Mouse (Mus musculus): ENCODE data around the gene Olfr983. TPM values are rescaled to one million over a fixed set of nuclear protein-coding genes. Genes with fewer than 3 reads are reported as not detected.

Olfr983 gene
- polyA plus RNA-seq, 1 experiment from 2014 or later, result 0.22 TPM

DNA sequence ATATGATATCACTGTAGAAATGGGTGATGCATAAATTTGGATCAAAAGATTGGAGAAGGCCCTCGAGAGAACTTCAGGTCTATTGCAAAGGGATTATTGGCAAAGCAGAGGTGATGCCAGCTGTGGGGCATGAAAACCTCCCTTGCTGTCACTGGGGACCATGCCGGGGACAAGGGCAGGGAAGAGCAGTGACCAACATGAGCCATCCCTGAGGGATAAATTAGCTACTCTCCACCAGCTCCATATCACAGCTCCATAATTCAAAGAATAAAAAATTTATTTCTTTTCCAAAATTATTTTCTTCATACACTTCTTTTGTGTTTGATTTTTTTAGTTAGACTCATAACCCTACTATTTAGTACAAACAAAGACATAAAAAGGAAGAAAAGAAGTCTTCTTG lies 20.7 kb upstream of the Olfr983 start, which contains the start of gene Olfr984:
TSS of gene Olfr984 (minus strand) at position 101 of the 400 bp plus-strand sequence.
- ATAC-seq (ENCODE audit: low read depth), result no peak
- WGBS, result 89% methylated on average over 2 of the region's 2 CpGs

GRCm38 (mm10) chr9:40094769-40095168 lies 1.4 kb upstream of the Olfr983 start:
- Histone ChIP-seq H3K27me3 (replicated peaks; ENCODE audit: control insufficient read depth, insufficient read depth, low read length) (no peaks in the 10 kb centered on the region), H3K4me1 (ENCODE audit: control insufficient read depth, insufficient read depth, low read length) (no peaks in the 10 kb centered on the region), H3K4me3 (ENCODE audit: low read depth, low read length) (no peak overlapping the region), H3K27ac (replicated peaks; ENCODE audit: low read depth, low read length) (no peak overlapping the region), H3K4me2 (ENCODE audit: low read depth, low read length) (no peak overlapping the region), H3K36me3 (ENCODE audit: control insufficient read depth, insufficient read depth, low read length) (no peaks in the 10 kb centered on the region), H3K9ac (ENCODE audit: low read depth, low read length) (no peak overlapping the region), H3K9me3 (ENCODE audit: control insufficient read depth, low read length) (no peaks in the 10 kb centered on the region)
- ATAC-seq (ENCODE audit: low read depth) (no peak), DNase-seq (ENCODE audit: low spot score) (no peak)
- 45% methylated on average over 3 of the region's 3 CpGs for WGBS

More for the DNA sequence above, 20.7 kb upstream of the Olfr983 start, which contains the start of gene Olfr984:
- no peaks in the 10 kb centered on the region for H3K4me1 ChIP-seq (ENCODE audit: control insufficient read depth, insufficient read depth, low read length)
- no peaks in the 10 kb centered on the region for H3K27me3 ChIP-seq (replicated peaks; ENCODE audit: control insufficient read depth, insufficient read depth, low read length)
- no peak within 1 kb of the TSS for H3K27ac ChIP-seq (replicated peaks; ENCODE audit: low read depth, low read length)
- no peak within 1 kb of the TSS for H3K9ac ChIP-seq (ENCODE audit: low read depth, low read length)
- H3K4me3 ChIP-seq (ENCODE audit: low read depth, low read length), result no peak within 1 kb of the TSS
- no peaks in the 10 kb centered on the region for H3K9me3 ChIP-seq (ENCODE audit: control insufficient read depth, low read length)
- H3K36me3 ChIP-seq (ENCODE audit: control insufficient read depth, insufficient read depth, low read length), result no peaks in the 10 kb centered on the region
- no peak within 1 kb of the TSS for H3K4me2 ChIP-seq (ENCODE audit: low read depth, low read length)
- DNase-seq (ENCODE audit: low spot score), result no peak

DNA sequence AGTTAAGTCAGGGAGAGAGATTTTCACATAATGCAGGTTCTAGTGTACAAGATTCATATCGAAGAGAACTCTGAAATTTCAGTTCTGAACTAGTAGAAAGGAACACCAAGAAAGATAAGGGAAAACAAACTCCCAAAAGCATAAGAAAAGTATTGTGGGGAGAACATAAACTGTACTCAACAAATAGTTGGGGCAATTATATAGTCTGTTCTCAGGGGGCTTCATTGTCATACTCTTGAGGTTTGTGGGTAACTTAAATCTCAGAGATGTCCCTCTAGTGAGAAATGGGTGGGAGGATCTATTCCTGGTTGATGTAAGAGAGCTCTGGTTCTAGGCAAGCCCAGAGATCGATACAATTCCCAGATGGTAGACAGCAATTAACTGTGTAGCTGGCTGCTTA lies 19.9 kb downstream of the Olfr983 start, which contains the start of gene Olfr982:
TSS of gene Olfr982 (plus strand) at position 301 of the 400 bp plus-strand sequence.
- no peak for ATAC-seq (ENCODE audit: low read depth)
- H3K27me3 ChIP-seq (replicated peaks; ENCODE audit: control insufficient read depth, insufficient read depth, low read length), result no peaks in the 10 kb centered on the region
- no peak within 1 kb of the TSS for H3K9ac ChIP-seq (ENCODE audit: low read depth, low read length)

GRCm38 (mm10) chr9:40050138-40050537 lies 43.3 kb downstream of the Olfr983 start:
- Histone ChIP-seq H3K36me3 (ENCODE audit: control insufficient read depth, insufficient read depth, low read length) (no peaks in the 10 kb centered on the region), H3K9me3 (ENCODE audit: control insufficient read depth, low read length) (no peaks in the 10 kb centered on the region), H3K4me2 (ENCODE audit: low read depth, low read length) (no peak overlapping the region), H3K27me3 (replicated peaks; ENCODE audit: control insufficient read depth, insufficient read depth, low read length) (no peaks in the 10 kb centered on the region), H3K27ac (replicated peaks; ENCODE audit: low read depth, low read length) (no peak overlapping the region), H3K9ac (ENCODE audit: low read depth, low read length) (no peak overlapping the region), H3K4me3 (ENCODE audit: low read depth, low read length) (no peak overlapping the region), H3K4me1 (ENCODE audit: control insufficient read depth, insufficient read depth, low read length) (no peaks in the 10 kb centered on the region)
- no peak for DNase-seq (ENCODE audit: low spot score)
- 91% methylated on average over 19 of the region's 19 CpGs for WGBS
- no peak for ATAC-seq (ENCODE audit: low read depth)

More for the DNA sequence above, 19.9 kb downstream of the Olfr983 start, which contains the start of gene Olfr982:
- no peaks in the 10 kb centered on the region for H3K9me3 ChIP-seq (ENCODE audit: control insufficient read depth, low read length)
- H3K4me2 ChIP-seq (ENCODE audit: low read depth, low read length), result no peak within 1 kb of the TSS
- H3K4me3 ChIP-seq (ENCODE audit: low read depth, low read length), result no peak within 1 kb of the TSS
- H3K27ac ChIP-seq (replicated peaks; ENCODE audit: low read depth, low read length), result no peak within 1 kb of the TSS
- H3K4me1 ChIP-seq (ENCODE audit: control insufficient read depth, insufficient read depth, low read length), result no peaks in the 10 kb centered on the region
- no peak for DNase-seq (ENCODE audit: low spot score)
- WGBS, result 73% methylated on average over 2 of the region's 2 CpGs
- H3K36me3 ChIP-seq (ENCODE audit: control insufficient read depth, insufficient read depth, low read length), result no peaks in the 10 kb centered on the region

Other genes starting within 250 kb of the Olfr983 start
- gene Olfr972, start 227.2 kb downstream of the Olfr983 start, polyA plus RNA-seq (2014; fragmentation: Nextera tagmentation; extraction: Ambion mirVana), result 0.33 TPM in 1 of 2 replicates, not detected in the other
- not detected in 2 replicates for gene Olfr229, start 186.3 kb downstream of the Olfr983 start, polyA plus RNA-seq (2014; fragmentation: Nextera tagmentation; extraction: Ambion mirVana)
- 0.10 TPM in 1 of 2 replicates, not detected in the other for gene Olfr974, start 156.1 kb downstream of the Olfr983 start, polyA plus RNA-seq (2014; fragmentation: Nextera tagmentation; extraction: Ambion mirVana)
- not detected in 2 replicates for gene Olfr975, start 141.5 kb downstream of the Olfr983 start, polyA plus RNA-seq (2014; fragmentation: Nextera tagmentation; extraction: Ambion mirVana)
- not detected in 2 replicates for gene Olfr976, start 132.5 kb downstream of the Olfr983 start, polyA plus RNA-seq (2014; fragmentation: Nextera tagmentation; extraction: Ambion mirVana)
- gene Olfr978, start 101.5 kb downstream of the Olfr983 start, polyA plus RNA-seq (2014; fragmentation: Nextera tagmentation; extraction: Ambion mirVana), result not detected in 2 replicates
- not detected in 2 replicates for gene Olfr979, start 90.1 kb downstream of the Olfr983 start, polyA plus RNA-seq (2014; fragmentation: Nextera tagmentation; extraction: Ambion mirVana)
- gene Olfr980, start 84.0 kb downstream of the Olfr983 start, polyA plus RNA-seq (2014; fragmentation: Nextera tagmentation; extraction: Ambion mirVana), result not detected in 2 replicates
- not detected in 2 replicates for gene Olfr981, start 72.1 kb downstream of the Olfr983 start, polyA plus RNA-seq (2014; fragmentation: Nextera tagmentation; extraction: Ambion mirVana)
- gene Olfr982, start 19.8 kb downstream of the Olfr983 start, polyA plus RNA-seq (2014; fragmentation: Nextera tagmentation; extraction: Ambion mirVana), result not detected in 2 replicates
- gene Olfr984, start 20.6 kb upstream of the Olfr983 start, polyA plus RNA-seq (2014; fragmentation: Nextera tagmentation; extraction: Ambion mirVana), result not detected in 2 replicates
- gene Olfr985, start 36.6 kb upstream of the Olfr983 start, polyA plus RNA-seq (2014; fragmentation: Nextera tagmentation; extraction: Ambion mirVana), result not detected in 2 replicates
- gene Tmem225, start 54.5 kb upstream of the Olfr983 start, polyA plus RNA-seq (2014; fragmentation: Nextera tagmentation; extraction: Ambion mirVana), result not detected in 2 replicates
- gene Olfr986, start 87.3 kb upstream of the Olfr983 start, polyA plus RNA-seq (2014; fragmentation: Nextera tagmentation; extraction: Ambion mirVana), result not detected in 2 replicates
- 5.7 and 6.1 TPM in 2 replicates for gene Zfp202, start 98.7 kb upstream of the Olfr983 start, polyA plus RNA-seq (2014; fragmentation: Nextera tagmentation; extraction: Ambion mirVana)
- gene Scn3b, start 175.6 kb upstream of the Olfr983 start, polyA plus RNA-seq (2014; fragmentation: Nextera tagmentation; extraction: Ambion mirVana), result 34.7 and 42.9 TPM in 2 replicates

Data from embryonic facial prominence, embryonic 14.5 days (tissue).